Mouse (Mus musculus): Measurements from ENCODE around the gene Eps8. TPM values are rescaled to one million over a fixed set of nuclear protein-coding genes. Genes with fewer than 3 reads are reported as not detected.
"Not testable (repeated sequence)": the region's sequence is repeated elsewhere in the genome, so short reads cannot be mapped to it uniquely, and the experiment has no call there.

Gene Eps8
- polyA plus RNA-seq, 2 experiments from 2014 or later: 0.30 to 0.46 TPM

- ATAC-seq: no peak
Observed at GRCm38 (mm10) chr6:137469541-137469940, 185.1 kb downstream of the Eps8 start.

- ATAC-seq: no peak
Observed at GRCm38 (mm10) chr6:137467696-137468095, 187.0 kb downstream of the Eps8 start.

- ATAC-seq: no peak
Observed at GRCm38 (mm10) chr6:137466256-137466655, 188.4 kb downstream of the Eps8 start.

GRCm38 (mm10) chr6:137465253-137465652, 189.4 kb downstream of the Eps8 start:
- ATAC-seq: no peak

- no peak for ATAC-seq
Observed at GRCm38 (mm10) chr6:137463771-137464170, 190.9 kb downstream of the Eps8 start.

GRCm38 (mm10) chr6:137458136-137458535, 196.5 kb downstream of the Eps8 start:
- no peak for ATAC-seq

- ATAC-seq: no peak
Observed at GRCm38 (mm10) chr6:137457210-137457609, 197.5 kb downstream of the Eps8 start.

- ATAC-seq: no peak
Observed at GRCm38 (mm10) chr6:137456064-137456463, 198.6 kb downstream of the Eps8 start.

- ATAC-seq: no peak
Observed at GRCm38 (mm10) chr6:137455537-137456041, 199.1 kb downstream of the Eps8 start.

GRCm38 (mm10) chr6:137446116-137446515, 208.6 kb downstream of the Eps8 start:
- not testable (repeated sequence) for ATAC-seq

GRCm38 (mm10) chr6:137443089-137443488, 211.6 kb downstream of the Eps8 start:
- no peak for ATAC-seq

GRCm38 (mm10) chr6:137440559-137441486, 213.9 kb downstream of the Eps8 start:
- no peak for ATAC-seq

- no peak for ATAC-seq
Observed at GRCm38 (mm10) chr6:137437902-137438580, 216.6 kb downstream of the Eps8 start.

GRCm38 (mm10) chr6:137437486-137437885, 217.2 kb downstream of the Eps8 start:
- ATAC-seq: no peak

- ATAC-seq: no peak
Observed at GRCm38 (mm10) chr6:137433521-137434137, 221.0 kb downstream of the Eps8 start.

Other genes with a start within 250 kb of the Eps8 start
- gene Strap, start 80.2 kb upstream of the Eps8 start, polyA plus RNA-seq (2017; shearing (Covaris generic)): 10 to 100 TPM; 33.4 to 40.0 TPM
- gene Dera, start 99.7 kb upstream of the Eps8 start, polyA plus RNA-seq (2017; shearing (Covaris generic)): 100 to 1,000 TPM in 1 of 2 experiments, 10 to 100 TPM in 1; 94.1 to 113 TPM

Data from activated CD4-positive, CD25-positive, alpha-beta regulatory T cell, adult 4 months (primary cell).